30 mouse cellular contexts compared by ENCODE assay signal in genomic region chr13:40315158-40315792, GRCm38 (mm10). TPM values are rescaled to one million over a fixed set of nuclear protein-coding genes. Genes with fewer than 3 reads are reported as not detected.
"Had no signal": no experiment of that assay in that cellular context is flagged by ENCODE, and none has a peak within 500 bp of the region (broad histone marks: within the 10 kb centered on the region; RNA-seq: fewer than 3 reads in every experiment).

No protein-coding gene starts in this region.

- DNase-seq: kidney, adult 11 months; kidney, adult 9 months; kidney, postnatal 14 days; kidney, postnatal 4 days; left cerebral cortex, postnatal 4 days; liver, embryonic 13.5 days; lung, adult 2 months; lung, postnatal 14 days; lung, postnatal 4 days; midbrain, embryonic 14.5 days; right cerebral cortex, adult 18-20 months; right cerebral cortex, postnatal 14 days; right cerebral cortex, postnatal 4 days; thymus, postnatal 25 days had no signal

- H3K4me3 ChIP-seq: limb, embryonic 12.5 days; limb, embryonic 15.5 days; liver, embryonic 13.5 days had no signal

- H3K27me3 ChIP-seq: limb, embryonic 12.5 days; limb, embryonic 15.5 days; liver, embryonic 13.5 days had no signal

- H3K4me2 ChIP-seq: limb, embryonic 12.5 days; limb, embryonic 15.5 days; liver, embryonic 13.5 days; midbrain, embryonic 11.5 days had no signal

- H3K9me3 ChIP-seq: limb, embryonic 12.5 days; limb, embryonic 15.5 days; liver, embryonic 13.5 days had no signal

- H3K4me1 ChIP-seq: limb, embryonic 12.5 days; limb, embryonic 15.5 days; liver, embryonic 13.5 days had no signal

- H3K27ac ChIP-seq: limb, embryonic 12.5 days; limb, embryonic 15.5 days; liver, embryonic 13.5 days; stomach, postnatal 0 days had no signal

- H3K36me3 ChIP-seq: limb, embryonic 12.5 days; limb, embryonic 15.5 days; liver, embryonic 13.5 days had no signal

- H3K9ac ChIP-seq: limb, embryonic 12.5 days; limb, embryonic 15.5 days; liver, embryonic 13.5 days had no signal

RNA-seq across cellular contexts. Expression of gene Ofcc1, which starts 46.0 kb away (rescaled TPM):
- total RNA-seq: layer of hippocampus, adult 18-20 months; layer of hippocampus, postnatal 14 days; left cerebral cortex, adult 8-10 months; left cerebral cortex, postnatal 14 days; left cerebral cortex, postnatal 4 days; megakaryocyte-erythroid progenitor cell, adult 5-6 weeks; midbrain, postnatal 0 days had no signal
- polyA plus RNA-seq: kidney, embryonic 16.5 days; liver, embryonic 13.5 days; liver, embryonic 16.5 days; lung, adult 2 months; lung, embryonic 16.5 days; midbrain, embryonic 11.5 days; neural tube, embryonic 11.5 days; stomach, embryonic 14.5 days; thymus, postnatal 0 days had no signal
